Mouse (Mus musculus) gastrocnemius, postnatal 4 days (tissue): ENCODE measurements at regions not wholly inside any gene's neighbourhood (a gene's known extent, or its start where the extent isn't known, plus 50 kb on each side); places are given as distances from the start of the nearest gene placed in this dataset.

Source experiments
- DNase-seq, 2 experiments: peaks; one replicate each; pipeline ENCODE4 v3.0.0; 2021 to 2022; ENCODE audit warnings: low spot score in 2 of 2, mixed read lengths in 2 of 2

DNA sequence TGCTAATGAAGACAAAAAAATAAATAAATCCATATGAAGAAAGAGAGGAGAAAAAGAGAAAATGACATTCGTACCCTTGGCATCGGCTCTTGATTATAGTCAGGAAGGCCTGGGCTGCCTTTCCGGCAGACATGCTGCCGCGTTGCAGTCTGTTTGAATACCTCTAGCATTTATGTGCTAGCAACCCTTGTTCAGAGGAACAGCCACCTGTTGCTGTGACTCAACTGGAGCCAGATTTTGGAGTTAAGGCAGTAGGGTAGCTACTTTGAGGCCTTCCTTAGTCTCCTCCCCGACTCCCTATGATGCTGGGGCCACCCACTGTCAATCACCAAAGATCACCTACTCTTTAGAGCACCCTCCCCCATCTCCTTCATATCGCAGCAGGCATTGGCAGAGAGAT, 148.5 kb upstream of the Cops8 start:
- DNase-seq: no peak

DNA sequence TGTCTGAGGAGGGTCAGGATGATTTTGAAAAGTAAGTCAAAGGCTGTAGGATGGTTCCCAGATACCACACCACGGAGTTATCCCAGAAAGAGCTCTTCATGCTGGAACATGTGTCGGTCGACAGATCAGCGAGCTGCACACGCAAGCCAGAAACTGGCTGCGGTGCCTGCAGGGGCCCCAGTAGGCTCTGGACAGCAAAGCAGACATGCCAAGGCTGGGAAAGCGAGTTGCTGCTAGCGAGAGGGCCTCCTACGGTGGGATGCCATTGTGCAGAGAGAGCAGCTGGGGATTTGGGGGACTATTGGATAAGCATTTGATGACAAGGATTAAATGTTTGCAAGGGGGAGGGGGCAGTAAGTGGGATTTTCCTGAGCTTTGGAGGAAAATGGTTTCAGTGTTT, 145.4 kb upstream of the Cops8 start:
- DNase-seq: peak in 1 of 2 experiments; percentile 16

DNA sequence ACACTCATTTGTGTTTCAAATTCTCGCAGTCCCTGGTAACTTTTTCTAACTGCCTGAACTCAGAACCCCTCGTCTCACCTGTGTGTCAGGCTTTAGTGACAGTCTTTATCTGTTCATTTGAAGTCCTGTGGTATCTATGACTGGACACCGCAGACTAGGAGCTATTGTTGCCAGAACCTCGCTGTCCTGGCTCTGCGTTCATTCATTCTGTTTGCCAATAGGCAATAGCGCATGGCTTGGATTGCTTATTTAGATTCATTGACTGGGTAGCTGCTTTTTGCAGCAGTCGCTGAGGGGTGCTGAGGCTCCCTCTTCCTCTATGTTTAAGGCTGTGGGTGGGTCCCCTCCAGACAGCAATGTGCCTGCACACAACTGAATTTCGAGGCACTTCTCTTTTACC, 144.6 kb upstream of the Cops8 start:
- DNase-seq: no peak

DNA sequence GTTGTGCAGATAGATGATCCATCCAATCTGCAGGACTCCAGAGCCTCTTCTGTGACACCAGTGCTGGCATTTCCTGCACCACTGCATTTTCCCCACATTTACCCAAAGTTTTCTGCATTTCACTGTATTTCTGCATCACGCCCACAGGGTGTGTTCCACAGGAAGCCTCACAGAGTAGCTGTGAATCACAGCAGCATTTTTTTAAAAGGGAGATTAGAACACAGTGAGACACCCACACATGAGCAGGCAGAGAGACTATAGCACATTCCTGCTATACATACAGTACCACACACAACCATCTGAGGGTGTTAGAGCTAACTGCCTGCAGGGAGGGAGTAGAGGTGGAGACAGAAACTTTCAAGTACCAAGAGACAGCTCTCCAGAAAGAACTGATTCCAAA, 141.1 kb upstream of the Cops8 start:
- no peak for DNase-seq

DNA sequence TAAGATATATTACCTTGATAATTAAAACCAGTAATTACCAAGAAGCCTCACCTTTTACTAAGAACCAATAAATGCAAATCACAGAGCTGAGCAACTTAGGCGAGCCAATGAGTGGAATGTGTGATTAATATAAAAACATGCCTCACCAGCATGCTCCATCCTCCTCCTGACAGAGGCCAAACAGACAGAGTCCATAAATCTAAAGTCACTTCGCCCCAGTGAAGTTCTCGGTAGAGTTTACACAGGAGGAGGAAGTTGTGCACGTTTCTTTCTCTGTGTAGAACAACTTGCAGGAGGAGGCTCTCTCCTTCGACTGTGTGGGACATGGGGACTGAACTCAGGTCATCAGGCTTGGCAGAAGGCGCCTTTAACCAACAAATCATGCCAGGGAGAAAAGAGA, 139.5 kb upstream of the Cops8 start:
- no peak for DNase-seq

DNA sequence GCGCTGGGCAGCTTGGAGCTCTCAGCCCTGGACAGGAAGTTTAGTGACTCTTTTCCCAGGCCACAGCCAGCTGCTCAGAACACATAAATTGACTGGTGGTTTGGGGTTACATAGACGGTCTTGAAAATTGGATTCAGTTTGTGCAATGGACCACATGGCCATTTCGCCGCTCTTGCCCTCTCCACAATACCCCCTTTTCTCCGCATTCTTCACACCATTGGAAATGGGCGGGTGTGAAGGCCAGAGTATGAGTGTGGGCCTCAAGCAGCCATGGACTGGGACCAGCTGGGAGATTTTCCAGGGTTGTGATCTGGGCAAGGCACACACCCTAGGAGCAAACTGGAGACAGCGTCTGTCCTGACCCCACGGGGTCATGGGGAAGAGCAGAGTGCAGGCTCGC, 135.1 kb upstream of the Cops8 start:
- no peak for DNase-seq

DNA sequence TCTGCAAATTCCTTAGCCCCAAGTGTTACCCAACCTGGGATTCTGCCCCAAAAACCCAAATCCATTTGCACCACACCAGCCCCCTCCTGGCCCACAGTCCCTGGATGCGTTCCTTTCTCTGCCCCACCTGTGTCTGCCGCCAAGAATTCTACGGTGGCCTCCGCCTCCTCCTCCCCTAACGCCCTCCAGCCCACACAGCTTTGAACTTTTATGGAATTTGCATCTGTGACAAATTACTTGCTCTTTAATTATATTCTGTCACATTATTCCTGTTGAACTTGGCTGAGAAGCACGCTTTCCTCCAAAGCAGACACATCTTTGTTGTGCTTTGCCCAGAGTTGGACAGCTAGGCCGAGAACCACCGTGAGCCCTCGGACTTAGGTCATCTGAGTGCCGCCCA, 131.8 kb upstream of the Cops8 start:
- DNase-seq: no peak

DNA sequence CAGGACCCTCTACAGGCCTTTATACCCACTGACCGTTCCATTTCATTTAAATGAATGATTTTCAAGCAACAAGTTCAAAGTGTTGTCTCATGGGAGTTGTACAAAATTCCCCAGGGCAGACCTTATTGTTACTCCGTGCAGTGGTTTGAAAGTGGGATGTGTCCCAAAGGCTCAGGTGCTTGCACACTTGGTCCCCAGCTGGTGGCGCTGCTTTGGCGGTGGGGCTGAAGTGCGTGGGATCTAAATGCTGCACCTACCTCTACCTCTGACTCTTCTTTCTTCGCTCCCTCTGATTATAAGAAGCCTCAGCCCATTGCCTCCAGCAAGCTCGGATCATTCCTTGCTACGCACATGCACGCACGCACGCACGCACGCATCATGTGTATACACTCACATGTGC, 131.0 kb upstream of the Cops8 start:
- DNase-seq: no peak

DNA sequence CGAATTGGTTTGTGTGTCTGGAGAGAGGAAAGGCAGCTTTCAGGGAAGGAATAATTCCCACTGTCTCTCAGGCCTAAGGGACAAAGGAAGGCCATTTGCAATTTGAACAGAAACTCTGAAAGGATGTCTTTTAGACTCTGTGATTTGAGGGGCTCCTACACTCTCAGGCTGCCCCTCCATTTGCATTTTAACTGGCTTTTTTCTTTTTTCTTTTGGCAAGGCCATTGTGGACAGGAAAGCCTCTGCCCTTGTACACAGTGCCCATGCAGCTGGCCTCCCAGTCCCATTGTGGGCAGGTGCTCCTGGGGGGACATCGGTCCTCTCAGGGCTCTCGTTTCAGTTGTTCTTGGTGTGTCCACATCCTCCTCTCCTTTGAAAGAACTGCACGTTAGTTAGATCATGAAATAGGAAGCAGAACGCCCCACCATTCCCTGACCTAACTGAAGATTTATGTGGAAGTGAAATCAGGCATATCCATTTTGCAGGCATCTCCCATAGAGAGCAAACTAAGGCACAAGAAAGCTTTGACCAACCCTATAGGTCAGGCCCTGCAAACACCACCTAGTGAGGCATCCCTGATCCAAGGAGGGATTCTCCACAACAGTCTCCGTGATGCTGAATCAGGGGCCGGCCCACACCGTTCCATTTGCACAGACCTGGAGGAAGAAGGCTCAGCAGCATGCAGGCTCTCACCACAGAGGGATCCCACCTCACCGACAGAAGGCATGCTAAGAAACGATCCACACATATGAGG, 127.5 kb upstream of the Cops8 start:
- no peak for DNase-seq

DNA sequence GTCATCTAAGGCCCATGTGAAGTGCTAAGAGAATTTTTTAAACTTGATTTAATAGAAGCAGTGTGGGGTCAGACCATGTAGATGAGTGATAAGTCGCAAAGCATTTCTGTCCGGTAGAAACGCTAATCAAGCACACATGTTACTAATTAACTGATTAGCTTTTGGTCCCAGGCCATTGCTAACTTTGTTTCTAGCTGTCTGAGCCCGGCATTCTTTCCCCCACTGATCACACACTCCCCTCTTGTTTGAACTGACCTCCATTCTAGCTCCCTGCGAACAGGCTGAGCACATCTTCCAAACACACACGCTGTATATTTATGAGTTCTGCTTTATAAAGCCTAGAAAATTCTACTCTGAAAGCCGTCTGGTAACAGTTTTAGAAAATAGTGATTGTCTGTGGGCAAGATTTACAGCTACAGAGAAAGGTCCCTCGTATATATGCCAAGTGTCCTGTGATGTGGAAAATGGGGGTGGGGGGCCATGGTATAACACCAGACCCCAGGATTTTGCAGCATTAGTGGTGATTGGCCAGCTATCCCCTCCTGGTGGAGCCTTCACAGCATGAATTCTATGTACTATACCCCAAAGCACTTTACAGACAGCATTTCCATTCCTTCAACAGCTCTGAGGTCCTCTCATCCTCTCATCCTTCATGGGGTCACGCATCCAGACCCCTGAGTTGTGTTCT, 126.1 kb upstream of the Cops8 start:
- no peak for DNase-seq

DNA sequence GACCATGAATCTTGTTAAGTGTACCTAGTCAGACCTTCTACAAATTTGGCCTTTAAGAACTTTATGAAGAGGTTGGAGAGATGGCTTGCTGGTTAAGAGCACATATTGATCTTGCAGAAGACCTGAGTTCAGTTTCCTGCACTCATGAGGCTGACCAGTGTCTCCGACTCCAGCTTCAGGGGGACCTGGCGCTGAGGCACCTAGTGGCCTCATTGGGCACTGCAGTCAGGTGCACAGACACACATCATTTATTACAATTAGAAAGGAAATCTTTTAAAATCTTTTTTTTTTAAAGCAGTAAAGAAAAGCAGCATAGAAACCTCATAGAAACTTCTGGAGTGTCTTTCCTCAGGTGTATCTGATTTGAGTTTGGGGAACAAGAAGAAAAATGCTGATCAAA, 123.9 kb upstream of the Cops8 start:
- DNase-seq: no peak

DNA sequence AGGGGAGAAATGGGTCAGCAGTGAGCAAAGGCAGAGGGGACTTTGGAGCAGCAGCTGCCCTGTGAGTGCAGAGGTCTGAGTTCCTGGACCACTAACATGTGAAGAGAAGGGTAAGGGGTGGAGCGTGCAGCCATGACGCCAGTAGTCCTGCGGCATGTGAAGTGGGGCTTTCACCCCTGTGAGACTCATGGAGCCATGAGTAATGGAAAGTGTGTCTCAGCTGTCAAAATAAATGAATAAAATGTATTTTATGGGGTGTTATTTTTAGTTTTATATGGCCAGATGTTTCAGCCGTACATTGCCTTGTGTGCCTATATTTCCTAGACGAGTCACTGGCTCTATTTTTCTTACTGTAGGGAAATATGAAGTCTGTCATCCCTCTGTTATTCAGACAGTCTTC, 121.5 kb upstream of the Cops8 start:
- no peak for DNase-seq

DNA sequence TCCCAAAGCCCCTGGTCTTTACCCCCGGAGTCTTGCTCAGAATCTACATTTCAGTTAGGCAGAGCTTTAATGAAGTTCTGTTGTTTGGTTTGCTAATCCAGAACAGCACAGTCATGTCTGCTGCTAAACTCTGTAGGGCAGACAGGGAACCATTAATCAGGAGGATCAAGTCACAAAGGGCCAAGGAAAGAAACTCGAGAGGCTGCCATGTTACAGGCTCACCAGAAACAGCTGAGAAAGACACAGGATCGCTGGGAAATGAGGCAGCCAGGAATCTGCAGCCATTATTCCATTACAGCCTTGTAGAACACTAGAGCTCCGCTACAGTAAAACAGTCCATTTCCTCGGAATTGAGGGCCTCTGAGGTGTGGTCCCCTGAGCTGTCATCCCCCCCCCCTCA, 121.1 kb upstream of the Cops8 start:
- no peak for DNase-seq

DNA sequence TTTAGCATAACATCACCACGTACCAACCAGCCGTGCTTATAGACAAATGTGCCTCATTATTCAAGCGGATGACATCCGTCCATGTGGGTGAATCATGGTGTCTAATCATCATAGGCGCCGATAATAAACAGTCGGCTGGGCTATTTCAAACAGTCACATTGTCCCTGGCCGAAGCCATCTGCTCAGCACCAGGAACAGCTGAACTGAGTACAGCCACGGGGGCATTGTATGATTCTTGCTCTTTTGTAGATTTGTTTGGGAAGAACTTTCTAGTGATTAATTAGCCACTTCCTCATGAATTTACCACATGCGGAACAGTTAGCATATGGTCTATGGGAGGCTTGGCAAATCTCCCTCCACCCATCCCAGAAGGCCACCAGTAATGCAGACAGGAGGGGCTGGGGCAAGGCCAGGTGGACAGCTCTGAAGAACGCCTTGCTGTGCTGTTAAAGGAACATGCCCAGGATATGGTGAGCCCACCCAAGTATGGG, 116.4 kb upstream of the Cops8 start:
- no peak for DNase-seq

DNA sequence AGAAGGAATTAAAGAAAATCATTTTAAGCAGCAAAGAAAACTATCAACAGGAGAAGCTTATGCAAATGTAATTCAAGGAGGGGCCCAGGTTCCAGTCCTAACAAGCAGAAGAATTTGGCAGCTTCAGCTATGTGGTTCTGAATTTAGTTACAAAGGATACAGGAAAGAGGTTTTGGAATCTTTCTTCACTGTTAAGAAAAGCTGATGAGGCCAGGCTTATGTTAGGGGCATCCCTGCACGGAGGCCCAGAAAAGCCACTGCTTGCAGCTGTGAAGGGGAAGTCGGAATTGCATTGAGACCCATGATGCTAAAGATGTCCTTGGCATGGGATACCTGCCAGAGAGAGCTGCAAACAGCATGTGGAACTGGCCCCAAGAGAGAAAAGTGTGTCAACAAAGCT, 114.9 kb upstream of the Cops8 start:
- no peak for DNase-seq

DNA sequence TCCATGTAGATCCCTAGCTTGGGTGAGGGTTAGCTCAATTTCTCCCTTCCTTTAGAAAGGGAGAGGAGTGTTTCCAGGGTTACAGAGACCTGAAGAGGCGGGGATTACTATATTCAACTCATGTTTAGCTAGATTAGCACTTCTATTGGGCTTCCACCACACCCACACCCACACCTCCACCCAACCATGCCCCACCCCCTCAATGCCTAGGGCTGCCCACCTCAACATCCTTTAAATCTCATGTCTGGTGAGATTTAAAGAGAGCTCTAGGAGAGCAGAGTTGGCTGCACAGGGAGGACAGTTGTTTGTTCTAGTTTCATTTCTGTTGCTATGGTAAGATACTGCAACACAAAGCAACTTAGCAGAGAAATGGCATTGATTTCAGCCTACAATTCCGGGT, 113.8 kb upstream of the Cops8 start:
- DNase-seq: no peak

DNA sequence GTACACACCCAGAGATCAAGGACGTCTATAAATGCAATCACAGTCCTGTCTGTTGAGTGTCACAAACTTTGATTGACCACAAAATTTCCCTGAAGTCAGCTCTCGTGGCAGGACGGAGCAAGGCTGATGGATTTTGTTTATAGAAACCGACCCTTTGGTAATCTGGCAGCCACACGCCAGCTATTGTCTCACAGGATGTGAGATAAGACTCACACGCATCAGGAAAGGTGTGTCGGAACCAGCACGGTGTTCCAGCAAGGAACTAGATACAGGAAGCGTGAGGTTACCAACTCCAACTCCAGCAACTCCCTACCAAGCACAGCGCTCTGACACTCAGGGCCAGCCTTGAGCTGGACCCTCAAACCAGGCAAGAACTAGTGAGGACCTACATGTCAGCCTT, 112.4 kb upstream of the Cops8 start:
- DNase-seq: no peak

DNA sequence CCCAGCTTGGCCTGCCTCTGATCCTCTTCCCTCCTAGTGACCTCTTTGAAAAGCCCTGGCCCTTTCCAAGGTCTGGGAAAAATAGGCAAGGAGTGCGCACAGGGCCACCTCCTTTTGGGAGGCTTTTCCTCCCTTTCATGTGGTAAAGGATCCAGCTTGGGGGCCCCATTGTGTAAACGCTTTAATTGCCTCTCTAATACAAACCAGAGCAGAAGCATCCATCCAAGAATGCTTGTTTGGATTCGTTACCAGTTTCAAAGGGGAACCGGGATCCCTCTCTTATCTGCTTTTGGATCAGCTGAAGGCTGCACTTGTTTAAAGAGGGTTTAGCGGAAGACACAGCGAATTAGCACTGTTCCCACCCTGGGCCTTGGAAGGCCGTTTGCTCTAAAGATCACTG, 109.3 kb upstream of the Cops8 start:
- DNase-seq: no peak

DNA sequence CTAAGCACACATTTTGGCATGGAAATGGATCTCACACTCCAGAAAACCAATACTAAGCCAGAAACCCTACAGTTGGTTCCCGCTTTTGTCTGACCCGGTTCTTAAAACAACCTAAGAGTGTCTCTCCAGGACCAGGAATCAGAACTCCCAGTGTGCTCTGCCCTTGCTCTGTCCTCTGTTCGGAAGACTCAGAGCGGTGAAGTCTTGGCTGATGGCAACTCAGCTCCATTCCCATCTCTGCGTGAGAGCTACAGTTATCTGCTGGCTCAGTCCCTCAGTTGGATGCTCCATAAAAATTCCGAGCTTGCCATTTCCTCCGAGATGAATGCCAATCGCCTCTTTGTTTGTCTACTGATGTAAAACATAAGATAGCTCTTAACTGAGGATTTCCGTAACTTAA, 107.6 kb upstream of the Cops8 start:
- no peak for DNase-seq

DNA sequence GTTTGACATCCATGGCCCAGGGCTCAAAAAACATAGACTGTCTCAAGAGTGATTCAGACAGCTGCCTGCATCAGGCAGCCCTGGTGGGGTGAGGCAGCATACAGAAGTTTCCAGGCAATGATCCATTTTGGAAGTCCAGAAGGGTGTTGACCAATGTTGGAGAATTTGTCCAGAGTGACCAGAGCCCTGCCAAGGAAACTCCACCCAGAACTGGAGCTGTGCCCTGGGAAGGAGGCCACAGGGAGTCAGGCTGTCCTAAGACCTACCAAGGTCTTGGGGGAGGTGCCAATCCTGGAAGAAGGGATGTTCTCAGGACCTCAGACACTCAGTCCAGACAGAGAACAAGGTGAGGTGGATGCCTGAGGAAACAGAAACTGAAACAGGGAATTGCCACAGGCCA, 105.2 kb upstream of the Cops8 start:
- peak; percentile 43 to 71 for DNase-seq

DNA sequence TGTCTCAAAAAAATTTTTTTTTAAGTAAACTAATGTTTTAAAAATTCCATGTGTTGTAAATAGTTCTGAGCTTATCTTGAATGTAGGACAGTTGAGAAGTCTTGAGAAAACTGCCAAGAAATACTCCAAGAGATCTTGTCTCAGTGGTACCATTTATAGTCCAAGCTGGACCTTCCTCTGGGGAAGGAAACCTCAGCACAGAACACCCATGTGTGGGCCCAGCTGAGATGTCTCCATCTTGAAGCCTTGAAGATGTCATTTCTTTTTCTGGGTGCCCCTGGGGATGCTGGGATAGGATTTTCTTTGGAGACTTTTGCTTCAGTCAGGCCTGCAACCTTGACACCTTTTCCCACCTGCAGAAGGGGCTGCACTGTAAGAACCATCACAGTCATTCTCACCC, 101.4 kb upstream of the Cops8 start:
- DNase-seq: no peak

DNA sequence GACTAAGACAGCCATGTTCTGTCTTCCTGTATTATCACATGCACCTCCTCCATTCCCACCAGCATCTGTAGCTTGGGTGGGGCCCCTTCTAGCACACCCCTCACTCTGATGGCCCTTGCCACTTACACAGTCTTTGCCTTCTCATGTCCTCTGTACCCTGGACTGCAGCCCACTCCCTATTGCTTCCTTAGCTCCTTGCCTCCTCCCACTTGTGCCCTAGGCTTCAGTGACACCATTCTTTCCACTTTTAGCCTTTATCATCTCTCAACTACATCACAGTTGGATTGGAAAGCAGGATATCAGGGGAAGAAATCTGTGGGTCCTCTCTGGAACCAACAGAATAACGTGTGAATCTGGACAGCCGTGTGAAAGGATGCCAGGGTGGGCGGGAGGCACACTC, 100.4 kb upstream of the Cops8 start:
- DNase-seq: no peak
